Mouse (Mus musculus) lung, embryonic 16.5 days (tissue): ENCODE data around the gene Timm29. TPM values are rescaled to one million over a fixed set of nuclear protein-coding genes. Genes with fewer than 3 reads are reported as not detected.
A peak's percentile ranks its signal among the peaks of the same experiment; 100 is the strongest.

Source experiments
- ATAC-seq: fragments of 200-750 bp; cut with Nextera tagmentation; 2 replicates; pipeline ENCODE4 v1.8.0; 2017; ENCODE audit warnings: low read depth, mild to moderate bottlenecking, moderate library complexity
- H3K27ac ChIP-seq: fragments of 300-500 bp; sonication (generic); 2 replicates; pipeline ENCODE4 v1.5.1; 2014; ENCODE audit warnings: mild to moderate bottlenecking, control low read depth, low read length
- H3K27me3 ChIP-seq: fragments of 300-500 bp; sonication (generic); 2 replicates; pipeline ENCODE4 v1.6.1; 2014; ENCODE audit warnings: low read depth, low read length, mixed read lengths; ENCODE audit not compliant: control insufficient read depth, insufficient read depth
- H3K36me3 ChIP-seq: fragments of 300-500 bp; sonication (generic); 2 replicates; pipeline ENCODE4 v1.6.1; 2014; ENCODE audit warnings: low read length; ENCODE audit not compliant: control insufficient read depth, insufficient read depth
- H3K4me1 ChIP-seq: fragments of 300-500 bp; sonication (generic); replicated peaks from 2 replicates; pipeline ENCODE4 v1.6.1; 2014; ENCODE audit warnings: low read length, mixed read lengths; ENCODE audit not compliant: control insufficient read depth, insufficient read depth
- H3K4me2 ChIP-seq: fragments of 300-500 bp; sonication (generic); 2 replicates; pipeline ENCODE4 v1.6.1; 2014; ENCODE audit warnings: low read depth, low read length, control low read depth
- H3K4me3 ChIP-seq: fragments of 300-500 bp; sonication (generic); 2 replicates; pipeline ENCODE4 v1.5.1; 2014; ENCODE audit warnings: mild to moderate bottlenecking, low read length, control low read depth
- H3K9ac ChIP-seq: fragments of 300-500 bp; sonication (generic); 2 replicates; pipeline ENCODE4 v1.6.1; 2014; ENCODE audit warnings: low read length, control low read depth
- H3K9me3 ChIP-seq: fragments of 300-500 bp; sonication (generic); 2 replicates; pipeline ENCODE4 v1.6.1; 2016; ENCODE audit warnings: low read length; ENCODE audit not compliant: control insufficient read depth
- WGBS: fragments of 180-500 bp; shearing (Covaris S2); extraction: QIAGEN DNeasy Blood & Tissue Kit; methylation state at CpG from one replicate; pipeline ENCODE4 v1.1.7; 2014; 5-methylcytosine and 5-hydroxymethylcytosine counted together
- polyA plus RNA-seq: library from polyadenylated mRNA; unstranded; fragments of >200 nt; fragmentation: Nextera tagmentation; extraction: Ambion mirVana; gene quantifications from 2 replicates; pipeline ENCODE4 v1.2.1, GENCODE M21; 2015

The Timm29 gene
- 22.2 and 24.2 TPM in 2 replicates for polyA plus RNA-seq

DNA sequence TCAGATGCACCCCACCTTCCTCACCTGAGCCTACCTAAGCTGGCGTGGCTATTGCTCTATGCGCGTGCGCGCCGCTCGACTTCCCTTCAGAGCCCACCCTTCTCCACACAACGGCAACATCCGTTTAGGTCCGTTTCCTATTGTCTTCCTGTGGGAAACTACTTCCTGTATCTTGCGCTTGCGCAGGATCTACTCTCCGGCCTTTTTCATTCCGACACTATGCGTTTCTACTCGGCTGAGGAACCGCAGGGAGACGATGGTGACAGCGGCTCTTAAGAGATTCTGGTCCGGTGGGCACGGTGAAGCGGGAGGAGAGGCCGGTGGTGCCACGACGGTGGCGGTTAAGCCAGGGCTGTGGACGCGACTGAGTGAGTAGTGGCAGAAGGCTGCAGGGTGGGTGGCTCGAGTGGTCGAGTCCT, at the start of gene Timm29, which contains the start of gene Yipf2:
Gene Timm29 (plus strand): TSS at position 20 of the 419 bp plus-strand sequence.
Gene Yipf2 (minus strand): TSS at position 126 of the 419 bp plus-strand sequence.
- Histone ChIP-seq H3K4me1 (peaks cover 14% of the 10 kb centered on the region), H3K9ac (peak within 1 kb of the TSS; percentile 91), H3K27ac (peak within 1 kb of the TSS; percentile 58), H3K27me3 (no peaks in the 10 kb centered on the region), H3K9me3 (no peaks in the 10 kb centered on the region), H3K36me3 (peaks cover 18% of the 10 kb centered on the region), H3K4me2 (peak within 1 kb of the TSS; percentile 93), H3K4me3 (peak within 1 kb of the TSS; percentile 93)
- WGBS = under 1% methylated on average over 30 of the region's 30 CpGs
- ATAC-seq = peak; percentile 94

DNA sequence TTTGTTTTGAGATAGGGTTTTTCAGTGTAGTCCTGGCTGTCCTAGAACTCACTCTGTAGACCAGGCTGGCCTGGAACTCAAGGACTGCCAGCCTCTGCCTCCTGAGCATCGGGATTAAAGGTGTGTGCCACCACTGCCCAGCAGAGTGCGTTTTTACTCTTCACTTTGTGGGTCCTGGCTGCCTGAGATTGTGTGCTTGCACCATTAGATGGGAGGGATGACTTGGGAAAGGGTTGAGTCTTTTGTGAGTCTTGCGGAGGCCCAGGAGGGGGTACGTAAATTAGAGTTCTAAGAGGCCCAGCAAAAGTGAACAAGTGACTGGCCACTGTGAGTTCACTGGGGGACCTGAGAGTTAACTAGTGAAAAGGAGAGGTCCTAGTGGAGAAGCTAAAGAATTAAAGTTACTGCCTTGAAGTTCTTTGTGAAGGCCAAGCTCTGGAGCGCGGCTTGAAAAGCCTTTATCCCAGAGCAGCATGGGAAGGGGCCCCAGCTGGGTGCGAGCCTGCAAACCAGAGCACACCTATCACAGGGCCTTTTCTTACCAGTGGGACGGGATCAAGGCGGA, 47.1 kb upstream of the Timm29 start:
- peak; percentile 65 for ATAC-seq
- H3K4me1 ChIP-seq = peaks cover 20% of the 10 kb centered on the region
- no peaks in the 10 kb centered on the region for H3K27me3 ChIP-seq
- peak overlapping the region; percentile 84 for H3K4me3 ChIP-seq
- WGBS = 8% methylated on average over 9 of the region's 9 CpGs
- H3K27ac ChIP-seq = peak overlapping the region; percentile 97
- no peaks in the 10 kb centered on the region for H3K9me3 ChIP-seq
- H3K9ac ChIP-seq = peak overlapping the region; percentile 73
- peak overlapping the region; percentile 60 for H3K4me2 ChIP-seq
- H3K36me3 ChIP-seq = peaks cover 6% of the 10 kb centered on the region; the same call in 1 of the 2 replicates

GRCm38 (mm10) chr9:21545916-21546788, 46.4 kb upstream of the Timm29 start:
- peak overlapping the region; percentile 84 for H3K4me3 ChIP-seq
- peaks cover 20% of the 10 kb centered on the region for H3K4me1 ChIP-seq
- peak overlapping the region; percentile 73 for H3K9ac ChIP-seq
- under 1% methylated on average over 66 of the region's 67 CpGs for WGBS
- peak overlapping the region; percentile 97 for H3K27ac ChIP-seq
- H3K4me2 ChIP-seq = peak overlapping the region; percentile 60
- no peaks in the 10 kb centered on the region for H3K27me3 ChIP-seq
- H3K36me3 ChIP-seq = peaks cover 6% of the 10 kb centered on the region; the same call in 1 of the 2 replicates
- peak; percentile 94 for ATAC-seq
- H3K9me3 ChIP-seq = no peaks in the 10 kb centered on the region

DNA sequence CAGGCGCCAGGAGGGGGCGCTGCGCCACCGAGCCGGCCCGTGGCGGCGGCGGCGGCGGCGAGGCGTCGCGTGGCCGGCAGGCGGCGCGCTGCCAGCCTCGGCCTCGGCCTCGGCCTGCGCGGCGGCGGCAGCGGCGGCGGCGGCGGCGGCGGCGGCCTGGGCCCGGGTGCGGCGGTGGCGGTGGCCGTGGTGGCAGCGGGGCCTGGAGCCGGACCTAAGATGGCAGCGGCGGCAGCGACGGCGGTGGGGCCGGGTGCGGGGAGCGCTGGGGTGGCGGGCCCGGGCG, 45.8 kb upstream of the Timm29 start, which contains the start of gene Carm1:
Gene Carm1 (plus strand): TSS at position 106 of the 286 bp plus-strand sequence.
- Histone ChIP-seq H3K4me2 (peak within 1 kb of the TSS; percentile 90), H3K4me3 (peak within 1 kb of the TSS; percentile 84), H3K4me1 (peaks cover 20% of the 10 kb centered on the region), H3K27me3 (no peaks in the 10 kb centered on the region), H3K9me3 (no peaks in the 10 kb centered on the region), H3K9ac (peak within 1 kb of the TSS; percentile 96), H3K27ac (peak within 1 kb of the TSS; percentile 97), H3K36me3 (peaks cover 6% of the 10 kb centered on the region; the same call in 1 of the 2 replicates)
- WGBS = 0% methylated on average over 14 of the region's 52 CpGs
- ATAC-seq = no peak

DNA sequence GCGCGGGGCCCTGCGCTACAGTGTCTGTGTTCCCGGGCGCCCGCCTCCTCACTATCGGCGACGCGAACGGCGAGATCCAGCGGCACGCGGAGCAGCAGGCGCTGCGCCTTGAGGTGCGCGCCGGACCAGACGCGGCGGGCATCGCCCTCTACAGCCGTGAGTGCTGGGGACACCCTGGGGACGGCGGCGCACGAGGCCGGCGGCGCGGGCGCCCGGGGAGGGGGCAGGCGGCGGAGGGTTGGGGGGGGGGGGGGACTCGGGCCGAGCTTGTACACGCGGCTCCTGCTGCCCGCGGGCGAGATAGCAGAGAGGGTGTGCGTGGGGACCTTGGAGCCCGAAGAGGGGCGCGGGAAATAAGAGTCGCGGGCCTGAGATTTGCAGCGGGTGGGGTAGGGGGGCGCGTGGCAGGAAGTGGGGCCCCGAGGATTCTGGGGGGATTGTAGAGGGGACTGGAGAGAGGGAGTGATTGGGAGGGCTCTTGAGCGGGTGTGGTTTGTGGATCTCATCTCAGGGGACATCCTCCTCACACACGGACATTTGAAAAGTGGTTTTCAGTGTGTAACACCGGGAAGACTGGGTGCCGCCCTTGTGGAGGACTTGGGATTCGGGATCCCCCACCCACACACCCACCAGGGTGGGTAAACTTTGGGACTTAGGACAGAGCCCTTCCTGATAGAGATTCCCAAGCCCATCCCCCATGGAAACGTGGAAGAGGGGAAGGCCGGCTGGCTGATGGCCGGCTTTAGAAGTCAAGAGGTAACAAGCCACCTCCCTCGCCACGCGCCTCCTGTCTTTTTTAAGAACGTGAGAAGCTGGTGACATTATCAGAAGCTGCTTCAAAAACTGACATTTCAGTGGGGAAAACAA, 45.2 kb upstream of the Timm29 start:
- under 1% methylated on average over 39 of the region's 66 CpGs for WGBS
- no peaks in the 10 kb centered on the region for H3K27me3 ChIP-seq
- peak overlapping the region; percentile 97 for H3K27ac ChIP-seq
- no peaks in the 10 kb centered on the region for H3K9me3 ChIP-seq
- H3K4me3 ChIP-seq = peak overlapping the region; percentile 84
- peak overlapping the region; percentile 96 for H3K9ac ChIP-seq
- peaks cover 20% of the 10 kb centered on the region for H3K4me1 ChIP-seq
- peak; percentile 21 for ATAC-seq
- H3K4me2 ChIP-seq = peak overlapping the region; percentile 90
- H3K36me3 ChIP-seq = peaks cover 6% of the 10 kb centered on the region; the same call in 1 of the 2 replicates

DNA sequence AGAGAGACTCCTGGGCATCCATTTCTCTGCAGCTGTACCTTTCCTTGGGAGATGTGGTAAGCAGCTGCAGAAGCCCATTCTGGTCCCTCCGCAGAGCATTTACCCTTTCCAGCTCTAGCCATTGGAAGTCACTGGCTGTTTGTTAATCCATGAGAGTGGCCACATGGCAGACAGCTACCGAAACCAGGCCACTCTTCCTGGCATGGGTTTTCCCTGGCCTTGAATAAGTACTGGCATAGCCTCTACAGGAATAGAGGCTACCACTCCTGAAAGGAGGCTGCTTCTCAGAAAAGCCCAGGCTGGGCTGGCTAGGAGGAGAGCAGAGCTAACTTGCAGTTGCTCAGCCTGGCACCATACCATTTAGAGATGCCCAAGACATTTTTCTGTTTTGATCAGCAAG, 41.5 kb upstream of the Timm29 start:
- H3K4me3 ChIP-seq = no peak overlapping the region
- peaks cover 6% of the 10 kb centered on the region; the same call in 1 of the 2 replicates for H3K36me3 ChIP-seq
- 95% methylated on average over 2 of the region's 2 CpGs for WGBS
- ATAC-seq = no peak
- H3K9me3 ChIP-seq = no peaks in the 10 kb centered on the region
- peaks cover 11% of the 10 kb centered on the region for H3K4me1 ChIP-seq
- no peak overlapping the region for H3K9ac ChIP-seq
- no peak overlapping the region for H3K27ac ChIP-seq
- H3K27me3 ChIP-seq = no peaks in the 10 kb centered on the region
- no peak overlapping the region for H3K4me2 ChIP-seq

DNA sequence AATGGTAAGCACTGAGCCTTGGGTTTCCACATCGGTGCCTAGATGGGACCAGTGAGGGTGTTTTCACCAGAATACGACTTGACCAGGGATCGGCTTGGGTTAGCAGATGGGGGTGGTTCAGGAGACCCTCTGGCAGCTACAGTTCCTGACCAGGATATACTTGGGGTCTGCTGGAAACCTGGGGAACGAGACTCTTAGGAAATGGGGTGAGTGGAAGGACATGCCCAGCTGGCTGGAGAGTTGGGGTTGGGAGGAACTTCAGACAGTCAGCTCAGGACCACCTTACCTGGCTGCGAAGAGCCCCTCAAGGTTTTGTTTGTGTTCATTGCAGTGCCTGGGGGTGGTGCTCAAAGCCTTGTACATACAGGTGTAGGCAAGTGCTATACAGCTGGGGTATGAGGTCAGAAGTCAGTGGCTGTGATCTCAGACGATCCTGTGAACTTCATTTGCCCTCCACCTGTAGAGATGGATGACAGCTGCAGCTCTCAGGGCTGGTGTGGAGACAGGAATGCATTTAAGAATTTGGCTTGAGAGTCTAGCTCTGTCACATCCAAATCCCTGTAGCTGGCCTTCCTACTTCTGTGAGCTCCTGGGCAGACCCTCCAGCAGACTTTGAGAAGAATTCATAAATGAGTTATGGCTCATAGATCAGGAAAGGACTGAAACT, 38.8 kb upstream of the Timm29 start:
- Histone ChIP-seq H3K9me3 (no peaks in the 10 kb centered on the region), H3K4me2 (no peak overlapping the region), H3K27me3 (no peaks in the 10 kb centered on the region), H3K36me3 (peaks cover 6% of the 10 kb centered on the region; the same call in 1 of the 2 replicates), H3K27ac (no peak overlapping the region), H3K9ac (no peak overlapping the region), H3K4me3 (no peak overlapping the region), H3K4me1 (peaks cover 8% of the 10 kb centered on the region)
- 78% methylated on average over 6 of the region's 6 CpGs for WGBS
- no peak for ATAC-seq

GRCm38 (mm10) chr9:21555198-21555742, 37.3 kb upstream of the Timm29 start:
- Histone ChIP-seq H3K27me3 (no peaks in the 10 kb centered on the region), H3K4me1 (peaks cover 7% of the 10 kb centered on the region), H3K9ac (no peak overlapping the region), H3K4me2 (no peak overlapping the region), H3K9me3 (no peaks in the 10 kb centered on the region), H3K36me3 (peaks cover under 1% of the 10 kb centered on the region; the same call in 1 of the 2 replicates), H3K27ac (no peak overlapping the region), H3K4me3 (no peak overlapping the region)
- ATAC-seq = no peak
- 83% methylated on average over 6 of the region's 6 CpGs for WGBS
